Mouse (Mus musculus) liver, postnatal 0 days (tissue): Measurements from ENCODE around the gene Wwp2.

ENCODE experiments used
- CTCF ChIP-seq: sonication (generic); IDR thresholded peaks from 2 replicates; pipeline ENCODE4 v1.5.1; 2016; ENCODE audit warnings: antibody characterized with exemption, low read depth
- EP300 ChIP-seq: IDR thresholded peaks from 2 replicates; pipeline ENCODE4 v1.6.1; 2016; ENCODE audit warnings: antibody characterized with exemption, low read depth, mild to moderate bottlenecking

- no peak for TF ChIP-seq CTCF
- no peak for TF ChIP-seq EP300
Measured at GRCm38 (mm10) chr8:107399495-107399894, 36.7 kb upstream of the Wwp2 start.
